Mouse (Mus musculus) forebrain, embryonic 10.5 days (tissue): ENCODE results near the gene Abca4. TPM values are rescaled to one million over a fixed set of nuclear protein-coding genes. Genes with fewer than 3 reads are reported as not detected.
A peak's percentile ranks its signal among the peaks of the same experiment; 100 is the strongest.

ENCODE experiments used
- DNase-seq: peaks from one replicate; pipeline ENCODE4 v3.0.0-alpha.2; 2017; ENCODE audit warnings: low spot score; ENCODE audit errors: extremely low spot score
- H3K27ac ChIP-seq: fragments of 300-500 bp; sonication (generic); 2 replicates; pipeline ENCODE4 v1.5.1; 2016; ENCODE audit warnings: mild to moderate bottlenecking
- H3K27me3 ChIP-seq: fragments of 300-500 bp; sonication (generic); 2 replicates; pipeline ENCODE4 v1.6.1; 2016; ENCODE audit warnings: mild to moderate bottlenecking; ENCODE audit not compliant: poor library complexity, severe bottlenecking
- H3K36me3 ChIP-seq: fragments of 300-500 bp; sonication (generic); replicated peaks from 2 replicates; pipeline ENCODE4 v1.6.1; 2016; ENCODE audit warnings: mild to moderate bottlenecking, moderate library complexity
- H3K4me1 ChIP-seq: fragments of 300-500 bp; sonication (generic); 2 replicates; pipeline ENCODE4 v1.6.1; 2016
- H3K4me3 ChIP-seq: fragments of 300-500 bp; sonication (generic); 2 replicates; pipeline ENCODE4 v1.5.1; 2016; ENCODE audit warnings: mild to moderate bottlenecking, moderate library complexity
- H3K9me3 ChIP-seq: fragments of 300-500 bp; sonication (generic); 2 replicates; pipeline ENCODE4 v1.6.1; 2016; ENCODE audit warnings: mild to moderate bottlenecking, moderate library complexity
- WGBS: fragments of 180-500 bp; shearing (Covaris S2); methylation state at CpG from one replicate; pipeline ENCODE4 v1.1.7; 2016; 5-methylcytosine and 5-hydroxymethylcytosine counted together
- polyA plus RNA-seq: library from polyadenylated mRNA; unstranded; fragments of >200 nt; fragmentation: Nextera tagmentation; extraction: Ambion mirVana; gene quantifications from 2 replicates; pipeline ENCODE4 v1.2.1, GENCODE M21; 2016

Gene Abca4
- polyA plus RNA-seq, 1 experiment from 2014 or later, result 1.7 TPM

- DNase-seq, result no peak
- no peaks in the 10 kb centered on the region for H3K9me3 ChIP-seq
- no peak overlapping the region for H3K27ac ChIP-seq
- WGBS, result 66% methylated on average over 4 of the region's 4 CpGs
- H3K4me3 ChIP-seq, result no peak overlapping the region
- no peaks in the 10 kb centered on the region for H3K36me3 ChIP-seq
- peaks cover 10% of the 10 kb centered on the region; the same call in 1 of the 2 replicates for H3K4me1 ChIP-seq
- no peaks in the 10 kb centered on the region for H3K27me3 ChIP-seq
Measured at GRCm38 (mm10) chr3:122130771-122131170, 86.5 kb downstream of the Abca4 start.

GRCm38 (mm10) chr3:122131633-122132032, 87.4 kb downstream of the Abca4 start:
- no peak for DNase-seq
- no peak overlapping the region for H3K4me3 ChIP-seq
- no peaks in the 10 kb centered on the region for H3K27me3 ChIP-seq
- WGBS, result 78% methylated on average over 3 of the region's 3 CpGs
- peaks cover 10% of the 10 kb centered on the region; the same call in 1 of the 2 replicates for H3K4me1 ChIP-seq
- no peaks in the 10 kb centered on the region for H3K36me3 ChIP-seq
- H3K9me3 ChIP-seq, result no peaks in the 10 kb centered on the region
- no peak overlapping the region for H3K27ac ChIP-seq

- no peak overlapping the region for H3K4me3 ChIP-seq
- H3K4me1 ChIP-seq, result peaks cover 12% of the 10 kb centered on the region
- DNase-seq, result no peak
- no peaks in the 10 kb centered on the region for H3K9me3 ChIP-seq
- no peak overlapping the region for H3K27ac ChIP-seq
- 0 out of 2 replicates have a peak, but pooled peaks cover 2% of the 10 kb centered on the region for H3K27me3 ChIP-seq
- H3K36me3 ChIP-seq, result no peaks in the 10 kb centered on the region
- whole genome bisulfite sequencing, result 79% methylated on average over 5 of the region's 5 CpGs
Measured at GRCm38 (mm10) chr3:122133255-122133654, 89.0 kb downstream of the Abca4 start.

- no peak for DNase-seq
- Histone ChIP-seq H3K4me1 (peaks cover 10% of the 10 kb centered on the region), H3K9me3 (no peaks in the 10 kb centered on the region), H3K27me3 (0 out of 2 replicates have a peak, but pooled peaks cover 4% of the 10 kb centered on the region), H3K27ac (no peak overlapping the region), H3K36me3 (no peaks in the 10 kb centered on the region), H3K4me3 (no peak overlapping the region)
- WGBS, result 86% methylated on average over 6 of the region's 6 CpGs
Measured at GRCm38 (mm10) chr3:122133840-122134239, 89.6 kb downstream of the Abca4 start.

GRCm38 (mm10) chr3:122140589-122141400, 96.6 kb downstream of the Abca4 start:
- Histone ChIP-seq H3K27me3 (peaks cover 18% of the 10 kb centered on the region), H3K36me3 (no peaks in the 10 kb centered on the region), H3K27ac (no peak overlapping the region), H3K4me3 (no peak overlapping the region), H3K9me3 (no peaks in the 10 kb centered on the region), H3K4me1 (peaks cover 4% of the 10 kb centered on the region; the same call in 1 of the 2 replicates)
- 66% methylated on average over 18 of the region's 18 CpGs for WGBS
- peak; percentile 65 for DNase-seq

- WGBS, result 91% methylated on average over 9 of the region's 9 CpGs
- peaks cover 4% of the 10 kb centered on the region; the same call in 1 of the 2 replicates for H3K4me1 ChIP-seq
- no peaks in the 10 kb centered on the region for H3K9me3 ChIP-seq
- H3K4me3 ChIP-seq, result no peak overlapping the region
- no peaks in the 10 kb centered on the region for H3K36me3 ChIP-seq
- H3K27ac ChIP-seq, result no peak overlapping the region
- H3K27me3 ChIP-seq, result peaks cover 16% of the 10 kb centered on the region
- no peak for DNase-seq
Measured at GRCm38 (mm10) chr3:122142256-122142922, 98.1 kb downstream of the Abca4 start.

- H3K4me1 ChIP-seq, result 0 out of 2 replicates have a peak, but pooled peaks cover under 1% of the 10 kb centered on the region
- H3K36me3 ChIP-seq, result no peaks in the 10 kb centered on the region
- no peak overlapping the region for H3K27ac ChIP-seq
- no peak overlapping the region for H3K4me3 ChIP-seq
- no peaks in the 10 kb centered on the region for H3K9me3 ChIP-seq
- 90% methylated on average over 3 of the region's 3 CpGs for WGBS
- H3K27me3 ChIP-seq, result peaks cover 16% of the 10 kb centered on the region
- no peak for DNase-seq
Measured at GRCm38 (mm10) chr3:122143432-122143831, 99.2 kb downstream of the Abca4 start.

GRCm38 (mm10) chr3:122145430-122145829, 101.2 kb downstream of the Abca4 start:
- Histone ChIP-seq H3K36me3 (no peaks in the 10 kb centered on the region), H3K4me1 (no peaks in the 10 kb centered on the region), H3K4me3 (no peak overlapping the region), H3K27me3 (no peaks in the 10 kb centered on the region), H3K9me3 (no peaks in the 10 kb centered on the region), H3K27ac (no peak overlapping the region)
- no peak for DNase-seq
- WGBS, result 85% methylated on average over 3 of the region's 3 CpGs

- Histone ChIP-seq H3K4me1 (peaks cover 4% of the 10 kb centered on the region; the same call in 1 of the 2 replicates), H3K9me3 (no peaks in the 10 kb centered on the region), H3K36me3 (no peaks in the 10 kb centered on the region), H3K4me3 (no peak overlapping the region), H3K27me3 (no peaks in the 10 kb centered on the region), H3K27ac (no peak overlapping the region)
- no peak for DNase-seq
- 87% methylated on average over 7 of the region's 7 CpGs for WGBS
Measured at GRCm38 (mm10) chr3:122150836-122151235, 106.6 kb downstream of the Abca4 start.

GRCm38 (mm10) chr3:122152431-122152830, 108.2 kb downstream of the Abca4 start:
- H3K4me1 ChIP-seq, result peaks cover 4% of the 10 kb centered on the region; the same call in 1 of the 2 replicates
- no peaks in the 10 kb centered on the region for H3K36me3 ChIP-seq
- 79% methylated on average over 4 of the region's 4 CpGs for WGBS
- no peak overlapping the region for H3K27ac ChIP-seq
- no peak overlapping the region for H3K4me3 ChIP-seq
- no peaks in the 10 kb centered on the region for H3K27me3 ChIP-seq
- H3K9me3 ChIP-seq, result no peaks in the 10 kb centered on the region
- DNase-seq, result no peak

GRCm38 (mm10) chr3:122154080-122154479, 109.8 kb downstream of the Abca4 start:
- Histone ChIP-seq H3K4me3 (no peak overlapping the region), H3K9me3 (no peaks in the 10 kb centered on the region), H3K4me1 (peaks cover 4% of the 10 kb centered on the region; the same call in 1 of the 2 replicates), H3K27me3 (no peaks in the 10 kb centered on the region), H3K27ac (no peak overlapping the region), H3K36me3 (no peaks in the 10 kb centered on the region)
- 89% methylated on average over 2 of the region's 2 CpGs for WGBS
- no peak for DNase-seq

- H3K36me3 ChIP-seq, result no peaks in the 10 kb centered on the region
- WGBS, result 77% methylated on average over 1 of the region's 1 CpGs
- DNase-seq, result no peak
- no peaks in the 10 kb centered on the region for H3K9me3 ChIP-seq
- no peaks in the 10 kb centered on the region for H3K27me3 ChIP-seq
- no peaks in the 10 kb centered on the region for H3K4me1 ChIP-seq
- H3K4me3 ChIP-seq, result no peak overlapping the region
- no peak overlapping the region for H3K27ac ChIP-seq
Measured at GRCm38 (mm10) chr3:122159447-122159846, 115.2 kb downstream of the Abca4 start.
